Mouse (Mus musculus): ENCODE measurements around the gene Riox1. TPM values are rescaled to one million over a fixed set of nuclear protein-coding genes. Genes with fewer than 3 reads are reported as not detected.
"Not testable (repeated sequence)": the region's sequence is repeated elsewhere in the genome, so short reads cannot be mapped to it uniquely, and the experiment has no call there.

Riox1 gene
- polyA plus RNA-seq, 1 experiment from 2014 or later: 6.9 TPM

- H3K27me3 ChIP-seq (ENCODE audit: control insufficient read depth, insufficient read depth, low read length): no peaks in the 10 kb centered on the region
- no peak overlapping the region for H3K4me3 ChIP-seq (ENCODE audit: low read depth, low read length)
- no peaks in the 10 kb centered on the region for H3K4me1 ChIP-seq (replicated peaks; ENCODE audit: control insufficient read depth, insufficient read depth)
- TF ChIP-seq EP300 (optimal IDR thresholded peaks at IDR 0.05) (no peak), CTCF (IDR thresholded peaks at IDR 0.05; ENCODE audit: low read depth) (no peak)
- H3K9me3 ChIP-seq (ENCODE audit: control insufficient read depth, low read length): no peaks in the 10 kb centered on the region
- WGBS: 41% methylated on average over 2 of the region's 2 CpGs
- no peaks in the 10 kb centered on the region for H3K36me3 ChIP-seq (ENCODE audit: control insufficient read depth, insufficient read depth, low read length)
- H3K9ac ChIP-seq (ENCODE audit: low read length): no peak overlapping the region
- ATAC-seq (ENCODE audit: low FRiP score, low TSS enrichment): no peak
- no peak overlapping the region for H3K27ac ChIP-seq (replicated peaks)
- no peak for DNase-seq (ENCODE audit: low spot score)
- no peak overlapping the region for H3K4me2 ChIP-seq (replicated peaks; ENCODE audit: low read depth)
These were observed 24.3 kb upstream of the Riox1 start for GRCm38 (mm10) chr12:83926061-83926460.

- Histone ChIP-seq H3K4me3 (ENCODE audit: low read depth, low read length) (no peak overlapping the region), H3K9me3 (ENCODE audit: control insufficient read depth, low read length) (no peaks in the 10 kb centered on the region), H3K4me1 (replicated peaks; ENCODE audit: control insufficient read depth, insufficient read depth) (no peaks in the 10 kb centered on the region), H3K36me3 (ENCODE audit: control insufficient read depth, insufficient read depth, low read length) (no peaks in the 10 kb centered on the region), H3K27ac (replicated peaks) (no peak overlapping the region), H3K27me3 (ENCODE audit: control insufficient read depth, insufficient read depth, low read length) (no peaks in the 10 kb centered on the region), H3K4me2 (replicated peaks; ENCODE audit: low read depth) (no peak overlapping the region), H3K9ac (ENCODE audit: low read length) (no peak overlapping the region)
- 68% methylated on average over 4 of the region's 4 CpGs for WGBS
- DNase-seq (ENCODE audit: low spot score) (no peak), ATAC-seq (ENCODE audit: low FRiP score, low TSS enrichment) (no peak)
- no peak for TF ChIP-seq EP300 (optimal IDR thresholded peaks at IDR 0.05)
- TF ChIP-seq CTCF (IDR thresholded peaks at IDR 0.05; ENCODE audit: low read depth): no peak
These were observed 22.7 kb upstream of the Riox1 start for GRCm38 (mm10) chr12:83927747-83928146.

DNA sequence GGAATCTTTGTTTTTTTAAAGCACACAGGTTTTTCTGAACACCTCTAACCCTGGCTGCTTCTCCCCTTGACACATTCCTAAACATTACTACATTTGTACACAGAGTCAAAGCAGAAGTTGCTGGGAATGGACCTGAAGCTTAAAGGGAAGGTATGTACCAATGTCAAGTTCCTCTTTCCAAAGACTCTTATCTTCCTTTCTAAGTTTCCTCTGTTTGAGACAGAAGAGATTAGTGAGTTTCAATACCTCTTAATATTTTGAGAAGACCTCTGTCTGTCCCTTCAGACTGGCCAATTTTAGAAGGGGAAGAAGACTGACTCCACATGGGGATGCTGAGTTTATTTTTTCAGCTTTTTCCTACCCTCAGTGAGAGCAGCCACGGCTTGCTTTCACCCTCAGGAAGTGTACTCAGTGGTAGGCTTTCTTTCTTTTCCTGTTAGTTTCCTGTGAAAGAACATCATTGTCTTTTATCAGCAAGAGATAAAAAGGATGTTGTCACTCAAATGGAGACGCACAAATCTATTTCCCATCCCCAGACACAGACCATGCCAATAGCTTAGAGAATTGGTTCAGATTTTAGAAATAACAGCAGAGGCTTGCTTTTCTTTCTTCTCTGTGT is 21.1 kb upstream of the Riox1 start:
- Histone ChIP-seq H3K27ac (replicated peaks) (no peak overlapping the region), H3K4me1 (replicated peaks; ENCODE audit: control insufficient read depth, insufficient read depth) (no peaks in the 10 kb centered on the region), H3K4me3 (ENCODE audit: low read depth, low read length) (no peak overlapping the region), H3K4me2 (replicated peaks; ENCODE audit: low read depth) (no peak overlapping the region), H3K9me3 (ENCODE audit: control insufficient read depth, low read length) (no peaks in the 10 kb centered on the region), H3K9ac (ENCODE audit: low read length) (no peak overlapping the region), H3K27me3 (ENCODE audit: control insufficient read depth, insufficient read depth, low read length) (no peaks in the 10 kb centered on the region), H3K36me3 (ENCODE audit: control insufficient read depth, insufficient read depth, low read length) (no peaks in the 10 kb centered on the region)
- TF ChIP-seq EP300 (optimal IDR thresholded peaks at IDR 0.05) (no peak), CTCF (IDR thresholded peaks at IDR 0.05; ENCODE audit: low read depth) (no peak)
- DNase-seq (ENCODE audit: low spot score): no peak
- no peak for ATAC-seq (ENCODE audit: low FRiP score, low TSS enrichment)
- 39% methylated on average over 2 of the region's 2 CpGs for WGBS

- Histone ChIP-seq H3K9ac (ENCODE audit: low read length) (no peak overlapping the region), H3K36me3 (ENCODE audit: control insufficient read depth, insufficient read depth, low read length) (no peaks in the 10 kb centered on the region), H3K4me3 (ENCODE audit: low read depth, low read length) (no peak overlapping the region), H3K27ac (replicated peaks) (no peak overlapping the region), H3K9me3 (ENCODE audit: control insufficient read depth, low read length) (no peaks in the 10 kb centered on the region), H3K4me2 (replicated peaks; ENCODE audit: low read depth) (no peak overlapping the region), H3K4me1 (replicated peaks; ENCODE audit: control insufficient read depth, insufficient read depth) (no peaks in the 10 kb centered on the region), H3K27me3 (ENCODE audit: control insufficient read depth, insufficient read depth, low read length) (no peaks in the 10 kb centered on the region)
- DNase-seq (ENCODE audit: low spot score): no peak
- 57% methylated on average over 10 of the region's 10 CpGs for WGBS
- no peak for ATAC-seq (ENCODE audit: low FRiP score, low TSS enrichment)
- TF ChIP-seq EP300 (optimal IDR thresholded peaks at IDR 0.05) (no peak), CTCF (IDR thresholded peaks at IDR 0.05; ENCODE audit: low read depth) (peak; percentile 61)
These were observed 12.8 kb upstream of the Riox1 start for GRCm38 (mm10) chr12:83937600-83937999.

DNA sequence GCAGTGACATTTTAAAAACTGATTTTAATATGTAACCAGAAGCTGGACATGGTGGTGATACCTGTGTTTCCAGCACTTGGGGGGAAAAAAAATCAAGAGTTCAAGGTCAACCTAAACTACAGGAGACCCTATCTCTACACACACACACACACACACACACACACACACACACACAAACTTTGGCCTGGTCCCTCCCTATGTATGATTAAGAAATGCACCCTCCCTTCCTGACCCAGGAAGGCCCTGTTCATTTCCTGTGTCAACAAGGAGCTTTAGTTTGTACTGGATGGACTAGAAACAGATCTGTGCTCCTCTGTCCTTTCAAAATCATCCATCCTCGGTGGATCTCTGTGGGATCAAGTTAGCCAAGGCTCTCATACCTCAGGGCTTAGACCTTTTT is 11.8 kb upstream of the Riox1 start:
- H3K9ac ChIP-seq (ENCODE audit: low read length); H3K27ac ChIP-seq (replicated peaks); H3K4me2 ChIP-seq (replicated peaks; ENCODE audit: low read depth); DNase-seq (ENCODE audit: low spot score); H3K27me3 ChIP-seq (ENCODE audit: control insufficient read depth, insufficient read depth, low read length); H3K4me1 ChIP-seq (replicated peaks; ENCODE audit: control insufficient read depth, insufficient read depth); H3K4me3 ChIP-seq (ENCODE audit: low read depth, low read length); H3K36me3 ChIP-seq (ENCODE audit: control insufficient read depth, insufficient read depth, low read length); H3K9me3 ChIP-seq (ENCODE audit: control insufficient read depth, low read length): not testable (repeated sequence)
- peak; percentile 72 for ATAC-seq (ENCODE audit: low FRiP score, low TSS enrichment)
- WGBS: 31% methylated on average over 1 of the region's 1 CpGs

- no peak overlapping the region for H3K27ac ChIP-seq (replicated peaks)
- no peak for DNase-seq (ENCODE audit: low spot score)
- no peaks in the 10 kb centered on the region for H3K27me3 ChIP-seq (ENCODE audit: control insufficient read depth, insufficient read depth, low read length)
- TF ChIP-seq CTCF (IDR thresholded peaks at IDR 0.05; ENCODE audit: low read depth) (no peak), EP300 (optimal IDR thresholded peaks at IDR 0.05) (no peak)
- no peaks in the 10 kb centered on the region for H3K9me3 ChIP-seq (ENCODE audit: control insufficient read depth, low read length)
- WGBS: 74% methylated on average over 2 of the region's 2 CpGs
- no peak overlapping the region for H3K4me2 ChIP-seq (replicated peaks; ENCODE audit: low read depth)
- no peaks in the 10 kb centered on the region for H3K4me1 ChIP-seq (replicated peaks; ENCODE audit: control insufficient read depth, insufficient read depth)
- H3K36me3 ChIP-seq (ENCODE audit: control insufficient read depth, insufficient read depth, low read length): no peaks in the 10 kb centered on the region
- ATAC-seq (ENCODE audit: low FRiP score, low TSS enrichment): no peak
- H3K9ac ChIP-seq (ENCODE audit: low read length): no peak overlapping the region
- no peak overlapping the region for H3K4me3 ChIP-seq (ENCODE audit: low read depth, low read length)
These were observed 11.1 kb upstream of the Riox1 start for GRCm38 (mm10) chr12:83939332-83939731.
